Mouse (Mus musculus): ENCODE measurements around the gene Ttll13. TPM values are rescaled to one million over a fixed set of nuclear protein-coding genes. Genes with fewer than 3 reads are reported as not detected.

The Ttll13 gene
- polyA plus RNA-seq (2015; fragmentation: Nextera tagmentation; extraction: Ambion mirVana), result 0.96 and 1.3 TPM in 2 replicates

GRCm38 (mm10) chr7:80246148-80246721 lies at the start of gene Ttll13:
Gene Ttll13, plus strand, starts transcription at chr7:80246376.
- Histone ChIP-seq H3K4me1 (replicated peaks) (no peaks in the 10 kb centered on the region), H3K9me3 (no peaks in the 10 kb centered on the region), H3K4me2 (replicated peaks) (peak within 1 kb of the TSS; percentile 63), H3K36me3 (no peaks in the 10 kb centered on the region), H3K4me3 (replicated peaks) (peak within 1 kb of the TSS; percentile 57), H3K9ac (peak within 1 kb of the TSS; percentile 62), H3K27ac (peak within 1 kb of the TSS; percentile 79), H3K27me3 (replicated peaks) (no peaks in the 10 kb centered on the region)
- WGBS, result under 1% methylated on average over 48 of the region's 48 CpGs
- peak; percentile 97 for ATAC-seq

- Histone ChIP-seq H3K36me3 (no peaks in the 10 kb centered on the region), H3K4me2 (replicated peaks) (peak overlapping the region; percentile 81), H3K9me3 (no peaks in the 10 kb centered on the region), H3K27ac (peak overlapping the region; percentile 95), H3K27me3 (replicated peaks) (no peaks in the 10 kb centered on the region), H3K9ac (no peak overlapping the region), H3K4me3 (replicated peaks) (no peak overlapping the region), H3K4me1 (replicated peaks) (peaks cover 32% of the 10 kb centered on the region)
- ATAC-seq, result no peak
- 16% methylated on average over 4 of the region's 4 CpGs for WGBS
These were observed 48.8 kb upstream of the Ttll13 start for GRCm38 (mm10) chr7:80197371-80197770.

- H3K27me3 ChIP-seq (replicated peaks), result no peaks in the 10 kb centered on the region
- H3K4me1 ChIP-seq (replicated peaks), result peaks cover 28% of the 10 kb centered on the region
- H3K9ac ChIP-seq, result peak overlapping the region; percentile 74
- peak; percentile 92 for ATAC-seq
- under 1% methylated on average over 68 of the region's 74 CpGs for WGBS
- H3K4me3 ChIP-seq (replicated peaks), result peak overlapping the region; percentile 66
- H3K4me2 ChIP-seq (replicated peaks), result peak overlapping the region; percentile 81
- peak overlapping the region; percentile 95 for H3K27ac ChIP-seq
- H3K9me3 ChIP-seq, result no peaks in the 10 kb centered on the region
- H3K36me3 ChIP-seq, result no peaks in the 10 kb centered on the region
These were observed 48.0 kb upstream of the Ttll13 start for GRCm38 (mm10) chr7:80197941-80198778.

- ATAC-seq, result peak; percentile 16
- H3K9me3 ChIP-seq, result no peaks in the 10 kb centered on the region
These were observed 47.3 kb upstream of the Ttll13 start for GRCm38 (mm10) chr7:80198863-80199262.

GRCm38 (mm10) chr7:80199286-80199685 lies 46.9 kb upstream of the Ttll13 start:
- Histone ChIP-seq H3K27me3 (replicated peaks) (no peaks in the 10 kb centered on the region), H3K9ac (peak overlapping the region; percentile 74), H3K9me3 (no peaks in the 10 kb centered on the region), H3K4me1 (replicated peaks) (peaks cover 28% of the 10 kb centered on the region), H3K27ac (peak overlapping the region; percentile 95), H3K36me3 (no peaks in the 10 kb centered on the region), H3K4me3 (replicated peaks) (peak overlapping the region; percentile 66), H3K4me2 (replicated peaks) (peak overlapping the region; percentile 81)
- no peak for ATAC-seq
- 28% methylated on average over 6 of the region's 6 CpGs for WGBS

More at GRCm38 (mm10) chr7:80198863-80199262, 47.3 kb upstream of the Ttll13 start:
- Histone ChIP-seq H3K4me3 (replicated peaks) (peak overlapping the region; percentile 66), H3K9ac (peak overlapping the region; percentile 74), H3K36me3 (no peaks in the 10 kb centered on the region), H3K4me2 (replicated peaks) (peak overlapping the region; percentile 81), H3K27me3 (replicated peaks) (no peaks in the 10 kb centered on the region), H3K4me1 (replicated peaks) (peaks cover 28% of the 10 kb centered on the region), H3K27ac (peak overlapping the region; percentile 95)
- under 1% methylated on average over 11 of the region's 11 CpGs for WGBS

- Histone ChIP-seq H3K4me2 (replicated peaks) (peak overlapping the region; percentile 81), H3K4me1 (replicated peaks) (peaks cover 28% of the 10 kb centered on the region), H3K27ac (no peak overlapping the region), H3K4me3 (replicated peaks) (peak overlapping the region; percentile 66), H3K9me3 (no peaks in the 10 kb centered on the region), H3K27me3 (replicated peaks) (no peaks in the 10 kb centered on the region), H3K9ac (no peak overlapping the region), H3K36me3 (no peaks in the 10 kb centered on the region)
- ATAC-seq, result no peak
- WGBS, result 72% methylated on average over 11 of the region's 11 CpGs
These were observed 46.2 kb upstream of the Ttll13 start for GRCm38 (mm10) chr7:80199851-80200587.

- Histone ChIP-seq H3K4me3 (replicated peaks) (no peak overlapping the region), H3K4me1 (replicated peaks) (peaks cover 30% of the 10 kb centered on the region), H3K27ac (no peak overlapping the region), H3K4me2 (replicated peaks) (0 out of 2 replicates have a peak overlapping the region, but pooled peaks have one; percentile 81), H3K27me3 (replicated peaks) (no peaks in the 10 kb centered on the region), H3K9me3 (no peaks in the 10 kb centered on the region), H3K36me3 (no peaks in the 10 kb centered on the region), H3K9ac (no peak overlapping the region)
- no peak for ATAC-seq
- 79% methylated on average over 6 of the region's 6 CpGs for WGBS
These were observed 45.6 kb upstream of the Ttll13 start for GRCm38 (mm10) chr7:80200588-80200945.

GRCm38 (mm10) chr7:80200963-80201539 lies 45.1 kb upstream of the Ttll13 start:
- Histone ChIP-seq H3K9me3 (no peaks in the 10 kb centered on the region), H3K27me3 (replicated peaks) (no peaks in the 10 kb centered on the region), H3K4me3 (replicated peaks) (no peak overlapping the region), H3K27ac (no peak overlapping the region), H3K4me1 (replicated peaks) (peaks cover 35% of the 10 kb centered on the region), H3K36me3 (no peaks in the 10 kb centered on the region), H3K4me2 (replicated peaks) (no peak overlapping the region), H3K9ac (no peak overlapping the region)
- WGBS, result 82% methylated on average over 5 of the region's 5 CpGs
- no peak for ATAC-seq

GRCm38 (mm10) chr7:80201888-80202540 lies 44.2 kb upstream of the Ttll13 start:
- H3K9ac ChIP-seq, result no peak overlapping the region
- no peaks in the 10 kb centered on the region for H3K9me3 ChIP-seq
- ATAC-seq, result no peak
- H3K4me2 ChIP-seq (replicated peaks), result no peak overlapping the region
- H3K4me1 ChIP-seq (replicated peaks), result peaks cover 44% of the 10 kb centered on the region
- no peaks in the 10 kb centered on the region for H3K36me3 ChIP-seq
- H3K27me3 ChIP-seq (replicated peaks), result no peaks in the 10 kb centered on the region
- no peak overlapping the region for H3K27ac ChIP-seq
- no peak overlapping the region for H3K4me3 ChIP-seq (replicated peaks)
- WGBS, result 84% methylated on average over 15 of the region's 15 CpGs

- Histone ChIP-seq H3K4me2 (replicated peaks) (no peak overlapping the region), H3K27me3 (replicated peaks) (no peaks in the 10 kb centered on the region), H3K9me3 (no peaks in the 10 kb centered on the region), H3K4me1 (replicated peaks) (peaks cover 51% of the 10 kb centered on the region), H3K27ac (no peak overlapping the region), H3K4me3 (replicated peaks) (no peak overlapping the region), H3K9ac (no peak overlapping the region), H3K36me3 (no peaks in the 10 kb centered on the region)
- WGBS, result 84% methylated on average over 5 of the region's 5 CpGs
- no peak for ATAC-seq
These were observed 43.2 kb upstream of the Ttll13 start for GRCm38 (mm10) chr7:80202961-80203360.

- H3K27me3 ChIP-seq (replicated peaks), result no peaks in the 10 kb centered on the region
- H3K4me2 ChIP-seq (replicated peaks), result no peak overlapping the region
- 67% methylated on average over 12 of the region's 12 CpGs for whole genome bisulfite sequencing
- H3K4me1 ChIP-seq (replicated peaks), result peaks cover 58% of the 10 kb centered on the region
- no peak overlapping the region for H3K9ac ChIP-seq
- H3K4me3 ChIP-seq (replicated peaks), result no peak overlapping the region
- no peaks in the 10 kb centered on the region for H3K9me3 ChIP-seq
- no peak for ATAC-seq
- no peaks in the 10 kb centered on the region for H3K36me3 ChIP-seq
- 0 out of 2 replicates have a peak overlapping the region, but pooled peaks have one; percentile 3 for H3K27ac ChIP-seq
These were observed 42.5 kb upstream of the Ttll13 start for GRCm38 (mm10) chr7:80203638-80204096.
